Mouse (Mus musculus) WW6 (cell line): ENCODE measurements at regions not wholly inside any gene's neighbourhood (a gene's known extent, or its start where the extent isn't known, plus 50 kb on each side); places are given as distances from the start of the nearest gene placed in this dataset.

Source experiments
- DNase-seq: peaks from one replicate; pipeline ENCODE4 v3.0.0-alpha.2; 2013; ENCODE audit warnings: low read depth, low spot score

GRCm38 (mm10) chr7:136229592-136229991 lies 513.4 kb upstream of the Mki67 start:
- DNase-seq = no peak

GRCm38 (mm10) chr7:136232177-136232576 lies 516.0 kb upstream of the Mki67 start:
- DNase-seq = no peak

- no peak for DNase-seq
Observed at GRCm38 (mm10) chr7:136235563-136235962, 519.4 kb upstream of the Mki67 start.

- no peak for DNase-seq
Observed at GRCm38 (mm10) chr7:136236391-136236790, 520.2 kb upstream of the Mki67 start.

- no peak for DNase-seq
Observed at GRCm38 (mm10) chr7:136265691-136266090, 549.5 kb upstream of the Mki67 start.

GRCm38 (mm10) chr7:136267716-136268489 lies 551.7 kb upstream of the Mki67 start:
- no peak for DNase-seq

- no peak for DNase-seq
Observed at GRCm38 (mm10) chr7:136275651-136276050, 559.5 kb upstream of the Mki67 start.

- DNase-seq = no peak
Observed at GRCm38 (mm10) chr7:136283770-136284169, 567.6 kb upstream of the Mki67 start.

GRCm38 (mm10) chr7:136285606-136286005 lies 569.4 kb upstream of the Mki67 start:
- DNase-seq = no peak

- no peak for DNase-seq
Observed at GRCm38 (mm10) chr7:136293536-136294145, 577.5 kb upstream of the Mki67 start.

GRCm38 (mm10) chr7:136294445-136294844 lies 578.3 kb upstream of the Mki67 start:
- peak; percentile 18 for DNase-seq

GRCm38 (mm10) chr7:136297901-136298513 lies 581.8 kb upstream of the Mki67 start:
- no peak for DNase-seq

- no peak for DNase-seq
Observed at GRCm38 (mm10) chr7:136306137-136306536, 588.3 kb upstream of the Mgmt start.

GRCm38 (mm10) chr7:136308765-136309164 lies 585.6 kb upstream of the Mgmt start:
- no peak for DNase-seq

GRCm38 (mm10) chr7:136327281-136327680 lies 567.1 kb upstream of the Mgmt start:
- no peak for DNase-seq

GRCm38 (mm10) chr7:136330431-136330830 lies 564.0 kb upstream of the Mgmt start:
- DNase-seq = no peak

GRCm38 (mm10) chr7:136332805-136333204 lies 561.6 kb upstream of the Mgmt start:
- peak; percentile 11 for DNase-seq

- DNase-seq = no peak
Observed at GRCm38 (mm10) chr7:136341599-136342210, 552.7 kb upstream of the Mgmt start.

- DNase-seq = no peak
Observed at GRCm38 (mm10) chr7:136342211-136342799, 552.1 kb upstream of the Mgmt start.

GRCm38 (mm10) chr7:136342822-136343221 lies 551.6 kb upstream of the Mgmt start:
- no peak for DNase-seq

GRCm38 (mm10) chr7:136343494-136343893 lies 550.9 kb upstream of the Mgmt start:
- no peak for DNase-seq

GRCm38 (mm10) chr7:136345051-136345450 lies 549.4 kb upstream of the Mgmt start:
- no peak for DNase-seq
